Mouse (Mus musculus) kidney, postnatal 0 days (tissue): ENCODE measurements around the gene Rere. TPM values are rescaled to one million over a fixed set of nuclear protein-coding genes. Genes with fewer than 3 reads are reported as not detected.

ENCODE experiments used
- ATAC-seq: fragments of 200-750 bp; cut with Nextera tagmentation; replicated peaks from 2 replicates; pipeline ENCODE4 v1.8.0; 2017; ENCODE audit warnings: low read depth, moderate number of reproducible peaks, moderate TSS enrichment, moderate library complexity; ENCODE audit not compliant: low FRiP score
- DNase-seq: peaks from one replicate; pipeline ENCODE4 v3.0.0-alpha.2; 2016; ENCODE audit warnings: low spot score
- H3K27ac ChIP-seq: fragments of 300-500 bp; sonication (generic); 2 replicates; pipeline ENCODE4 v1.5.1; 2014; ENCODE audit warnings: mild to moderate bottlenecking
- H3K27me3 ChIP-seq: fragments of 300-500 bp; sonication (generic); 2 replicates; pipeline ENCODE4 v1.6.1; 2014; ENCODE audit warnings: low read length, mixed read lengths; ENCODE audit not compliant: insufficient read depth
- H3K36me3 ChIP-seq: fragments of 300-500 bp; sonication (generic); 2 replicates; pipeline ENCODE4 v1.6.1; 2014; ENCODE audit warnings: low read length, mixed read lengths; ENCODE audit not compliant: insufficient read depth
- H3K4me1 ChIP-seq: fragments of 300-500 bp; sonication (generic); replicated peaks from 2 replicates; pipeline ENCODE4 v1.6.1; 2014; ENCODE audit warnings: antibody characterized with exemption, low read length, mixed read lengths; ENCODE audit not compliant: insufficient read depth
- H3K4me2 ChIP-seq: fragments of 300-500 bp; sonication (generic); 2 replicates; pipeline ENCODE4 v1.6.1; 2014; ENCODE audit warnings: mild to moderate bottlenecking, low read length, moderate library complexity, mixed read lengths
- H3K4me3 ChIP-seq: fragments of 300-500 bp; sonication (generic); replicated peaks from 2 replicates; pipeline ENCODE4 v1.5.1; 2014; ENCODE audit warnings: low read depth, low read length
- H3K9ac ChIP-seq: fragments of 300-500 bp; sonication (generic); 2 replicates; pipeline ENCODE4 v1.6.1; 2014; ENCODE audit warnings: low read depth, low read length
- H3K9me3 ChIP-seq: fragments of 300-500 bp; sonication (generic); replicated peaks from 2 replicates; pipeline ENCODE4 v1.6.1; 2016; ENCODE audit warnings: low read length, inconsistent platforms, mixed read lengths
- CTCF ChIP-seq: IDR thresholded peaks from 2 replicates; pipeline ENCODE4 v1.5.1; 2016; ENCODE audit warnings: antibody characterized with exemption, low read depth, mild to moderate bottlenecking, moderate library complexity
- WGBS: fragments of 180-500 bp; shearing (Covaris S2); extraction: QIAGEN DNeasy Blood & Tissue Kit; methylation state at CpG from one replicate; pipeline ENCODE4 v1.1.7; 2014; 5-methylcytosine and 5-hydroxymethylcytosine counted together
- polyA plus RNA-seq: library from polyadenylated mRNA; unstranded; fragments of >200 nt; fragmentation: Nextera tagmentation; extraction: Ambion mirVana; gene quantifications from 2 replicates; pipeline ENCODE4 v1.2.1, GENCODE M21; 2015

Gene Rere
- polyA plus RNA-seq, 1 experiment from 2014 or later, result 29.8 TPM

- H3K4me3 ChIP-seq, result no peak within 1 kb of the TSS
- no peaks in the 10 kb centered on the region for H3K36me3 ChIP-seq
- no peak for TF ChIP-seq CTCF
- 0 out of 2 replicates have a peak within 1 kb of the TSS, but pooled peaks have one; percentile 18 for H3K9ac ChIP-seq
- H3K4me2 ChIP-seq, result peak within 1 kb of the TSS; percentile 38
- DNase-seq (no peak), ATAC-seq (no peak)
- no peaks in the 10 kb centered on the region for H3K9me3 ChIP-seq
- 8% methylated on average over 41 of the region's 41 CpGs for WGBS
- no peak within 1 kb of the TSS for H3K27ac ChIP-seq
- no peaks in the 10 kb centered on the region for H3K4me1 ChIP-seq
- H3K27me3 ChIP-seq, result 0 out of 2 replicates have a peak, but pooled peaks cover 10% of the 10 kb centered on the region
Observed at GRCm38 (mm10) chr4:150651390-150652277, 370.2 kb downstream of the Rere start, which contains the start of gene Slc45a1. Gene Slc45a1 (minus strand): TSS chr4:150652174.

GRCm38 (mm10) chr4:150653072-150653599 lies 371.7 kb downstream of the Rere start:
- no peak for TF ChIP-seq CTCF
- H3K4me3 ChIP-seq, result no peak overlapping the region
- H3K9me3 ChIP-seq, result no peaks in the 10 kb centered on the region
- H3K4me2 ChIP-seq, result no peak overlapping the region
- ATAC-seq (no peak), DNase-seq (no peak)
- WGBS, result 43% methylated on average over 11 of the region's 11 CpGs
- no peaks in the 10 kb centered on the region for H3K36me3 ChIP-seq
- H3K4me1 ChIP-seq, result no peaks in the 10 kb centered on the region
- no peak overlapping the region for H3K27ac ChIP-seq
- H3K9ac ChIP-seq, result no peak overlapping the region
- H3K27me3 ChIP-seq, result 0 out of 2 replicates have a peak, but pooled peaks cover 10% of the 10 kb centered on the region

- peak; percentile 71 for ATAC-seq
- no peak overlapping the region for H3K9ac ChIP-seq
- peak overlapping the region; percentile 25; the same call in 1 of the 2 replicates for H3K4me2 ChIP-seq
- H3K4me1 ChIP-seq, result no peaks in the 10 kb centered on the region
- peak; percentile 94 for DNase-seq
- no peaks in the 10 kb centered on the region for H3K36me3 ChIP-seq
- 5% methylated on average over 17 of the region's 17 CpGs for WGBS
- peak; percentile 95 for TF ChIP-seq CTCF
- no peaks in the 10 kb centered on the region for H3K9me3 ChIP-seq
- no peak overlapping the region for H3K27ac ChIP-seq
- no peak overlapping the region for H3K4me3 ChIP-seq
- 0 out of 2 replicates have a peak, but pooled peaks cover 10% of the 10 kb centered on the region for H3K27me3 ChIP-seq
Observed at GRCm38 (mm10) chr4:150655989-150656388, 374.5 kb downstream of the Rere start.

GRCm38 (mm10) chr4:150656504-150656903 lies 375.1 kb downstream of the Rere start:
- DNase-seq, result no peak
- no peak overlapping the region for H3K27ac ChIP-seq
- no peaks in the 10 kb centered on the region for H3K9me3 ChIP-seq
- TF ChIP-seq CTCF, result no peak; the same call in 1 of the 2 replicates
- 90% methylated on average over 6 of the region's 6 CpGs for WGBS
- 0 out of 2 replicates have a peak, but pooled peaks cover 6% of the 10 kb centered on the region for H3K27me3 ChIP-seq
- H3K4me3 ChIP-seq, result no peak overlapping the region
- ATAC-seq, result no peak
- H3K36me3 ChIP-seq, result no peaks in the 10 kb centered on the region
- H3K9ac ChIP-seq, result no peak overlapping the region
- no peaks in the 10 kb centered on the region; the same call in 1 of the 2 replicates for H3K4me1 ChIP-seq
- no peak overlapping the region for H3K4me2 ChIP-seq

GRCm38 (mm10) chr4:150659926-150660610 lies 378.6 kb downstream of the Rere start:
- WGBS, result 67% methylated on average over 9 of the region's 9 CpGs
- H3K4me3 ChIP-seq, result no peak overlapping the region
- peak; percentile 47; the same call in 1 of the 2 replicates for TF ChIP-seq CTCF
- DNase-seq (no peak), ATAC-seq (no peak)
- H3K27me3 ChIP-seq, result no peaks in the 10 kb centered on the region
- H3K9ac ChIP-seq, result no peak overlapping the region
- H3K36me3 ChIP-seq, result no peaks in the 10 kb centered on the region
- peaks cover 4% of the 10 kb centered on the region; the same call in 1 of the 2 replicates for H3K4me1 ChIP-seq
- H3K27ac ChIP-seq, result no peak overlapping the region
- H3K9me3 ChIP-seq, result no peaks in the 10 kb centered on the region
- H3K4me2 ChIP-seq, result no peak overlapping the region

- Histone ChIP-seq H3K9ac (peak overlapping the region; percentile 19; the same call in 1 of the 2 replicates), H3K4me3 (0 out of 2 replicates have a peak overlapping the region, but pooled peaks have one; percentile 1)
- 6% methylated on average over 13 of the region's 13 CpGs for WGBS
Observed at GRCm38 (mm10) chr4:150661886-150662285, 380.4 kb downstream of the Rere start.

More at GRCm38 (mm10) chr4:150661886-150662285, 380.4 kb downstream of the Rere start:
- Histone ChIP-seq H3K9me3 (no peaks in the 10 kb centered on the region), H3K36me3 (no peaks in the 10 kb centered on the region), H3K4me1 (peaks cover 4% of the 10 kb centered on the region; the same call in 1 of the 2 replicates), H3K4me2 (peak overlapping the region; percentile 50), H3K27me3 (no peaks in the 10 kb centered on the region), H3K27ac (no peak overlapping the region)
- TF ChIP-seq CTCF, result no peak
- DNase-seq (no peak), ATAC-seq (no peak)
